Mouse (Mus musculus) G1E (cell line): ENCODE measurements around the gene Nrcam.

Source experiments
- CTCF ChIP-seq: IDR thresholded peaks from 2 replicates; pipeline ENCODE4 v1.5.1; 2012; ENCODE audit warnings: low read depth, low read length, inconsistent platforms, mixed read lengths
- TAL1 ChIP-seq: conservative IDR thresholded peaks from 2 replicates; pipeline ENCODE4 v1.6.1; 2012; ENCODE audit warnings: low read depth, low read length, inconsistent platforms, mixed read lengths

DNA sequence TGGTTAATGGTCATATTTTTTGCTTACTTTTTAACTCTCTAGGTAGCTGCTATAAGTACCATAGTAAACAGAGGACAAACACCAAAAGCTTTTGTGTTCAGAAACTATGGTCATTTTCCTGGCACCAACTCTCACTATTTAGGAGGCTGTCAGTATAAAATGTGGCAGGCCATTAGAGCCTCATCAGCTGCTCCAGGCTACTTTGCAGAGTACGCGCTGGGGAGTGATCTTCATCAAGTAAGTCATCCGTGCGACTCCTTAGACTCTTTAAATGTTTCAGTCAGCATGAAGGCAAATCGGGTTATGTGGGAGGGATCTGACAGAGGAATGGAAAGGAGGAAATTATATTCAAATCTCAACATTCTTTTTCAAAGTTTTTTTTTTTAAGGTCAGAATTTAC is 23.8 kb upstream of the Nrcam start:
- no peak for TF ChIP-seq CTCF
- TF ChIP-seq TAL1: no peak
